Comparison of ENCODE assay signal across 23 mouse cellular contexts in genomic region chr7:111770585-111770984, GRCm38 (mm10). TPM values are rescaled to one million over a fixed set of nuclear protein-coding genes. Genes with fewer than 3 reads are reported as not detected.
A peak's percentile ranks its signal among the peaks of the same experiment; 100 is the strongest.
DNase-seq lines count a peak whose midpoint lies in the region; ATAC-seq and TF ChIP-seq lines count a peak whose summit lies in the region.
"Had no signal": no experiment of that assay in that cellular context is flagged by ENCODE, and none has a peak within 500 bp of the region (broad histone marks: within the 10 kb centered on the region; RNA-seq: fewer than 3 reads in every experiment).

No protein-coding gene starts in this region.

- 58% methylated on average over 3 of the region's 3 CpGs for WGBS in kidney, adult 2 months
- 72% methylated on average over 3 of the region's 3 CpGs for whole genome bisulfite sequencing in kidney, embryonic 16.5 days
- 50% methylated on average over 3 of the region's 3 CpGs for WGBS in lung, postnatal 0 days
- WGBS in lung, adult 2 months: 54% methylated on average over 3 of the region's 3 CpGs

- peak; percentile 89 for TF ChIP-seq EP300 in lung, postnatal 0 days (IDR thresholded peaks at IDR 0.05)

- TF ChIP-seq POLR2A in kidney, adult 2 months (IDR thresholded peaks at IDR 0.05; ENCODE audit: low read depth, low read length): no peak
- no peak for TF ChIP-seq POLR2A in lung, adult 2 months (IDR thresholded peaks at IDR 0.05; ENCODE audit: borderline replicate concordance, extremely low read depth, low read depth, low read length)

- no peaks in the 10 kb centered on the region for H3K36me3 ChIP-seq in kidney, adult 2 months (ENCODE audit: control insufficient read depth, insufficient read depth, low read length)
- no peaks in the 10 kb centered on the region for H3K36me3 ChIP-seq in kidney, embryonic 16.5 days (ENCODE audit: insufficient read depth, low read length)
- H3K36me3 ChIP-seq in lung, postnatal 0 days (ENCODE audit: insufficient read depth, low read length): no peaks in the 10 kb centered on the region
- H3K36me3 ChIP-seq: forebrain, embryonic 10.5 days; G1E; hindbrain, embryonic 12.5 days had no signal

- TF ChIP-seq CTCF in kidney, adult 2 months (conservative IDR thresholded peaks at IDR 0.05; ENCODE audit: insufficient read depth, insufficient read length, low read depth, low read length): no peak
- no peak for TF ChIP-seq CTCF in lung, postnatal 0 days (IDR thresholded peaks at IDR 0.05)
- TF ChIP-seq CTCF in lung, adult 2 months (IDR thresholded peaks at IDR 0.05; ENCODE audit: insufficient read depth, low read length): no peak

- DNase-seq in kidney, adult 2 months: peak; percentile 12
- no peak for DNase-seq in kidney, adult 8-10 months
- no peak for DNase-seq in kidney, postnatal 36 days
- DNase-seq in lung, postnatal 0 days (ENCODE audit: low spot score): peak; percentile 55
- DNase-seq in lung, adult 2 months: no peak
- DNase-seq in lung, postnatal 36 days: peak; percentile 56
- DNase-seq: adrenal gland, postnatal 10 days; adrenal gland, postnatal 36 days; B cell, adult 2 months; cerebellum, adult 18-20 months; cerebellum, adult 9-10 months; cerebellum, postnatal 14 days; gastrocnemius, postnatal 10 days; gastrocnemius, postnatal 36 days; heart, adult 2 months had no signal

- H3K4me2 ChIP-seq in kidney, embryonic 16.5 days (replicated peaks; ENCODE audit: low read depth, low read length): no peak overlapping the region
- H3K4me2 ChIP-seq in lung, postnatal 0 days (replicated peaks; ENCODE audit: low read depth, low read length): no peak overlapping the region
- H3K4me2 ChIP-seq: forebrain, embryonic 13.5 days; heart, embryonic 11.5 days; hindbrain, embryonic 12.5 days had no signal

- peak overlapping the region; percentile 63 for H3K27ac ChIP-seq in kidney, adult 2 months (ENCODE audit: insufficient read depth, low read depth, low read length)
- peak overlapping the region; percentile 77 for H3K27ac ChIP-seq in kidney, embryonic 16.5 days (ENCODE audit: low read length)
- no peak overlapping the region for H3K27ac ChIP-seq in lung, postnatal 0 days (ENCODE audit: low read length)
- H3K27ac ChIP-seq: forebrain, embryonic 10.5 days; forebrain, embryonic 13.5 days; heart, adult 2 months; hindbrain, embryonic 12.5 days had no signal

- no peak overlapping the region for H3K9ac ChIP-seq in kidney, embryonic 16.5 days (replicated peaks; ENCODE audit: low read length)
- H3K9ac ChIP-seq in lung, postnatal 0 days (replicated peaks; ENCODE audit: low read depth): no peak overlapping the region
- H3K9ac ChIP-seq: forebrain, embryonic 13.5 days; hindbrain, embryonic 12.5 days had no signal

- no peaks in the 10 kb centered on the region for H3K27me3 ChIP-seq in kidney, adult 2 months (replicated peaks; ENCODE audit: control insufficient read depth, insufficient read depth, low read length)
- no peaks in the 10 kb centered on the region for H3K27me3 ChIP-seq in kidney, embryonic 16.5 days (ENCODE audit: insufficient read depth, low read length)
- no peaks in the 10 kb centered on the region for H3K27me3 ChIP-seq in lung, postnatal 0 days (replicated peaks; ENCODE audit: insufficient read depth, low read length)
- H3K27me3 ChIP-seq: forebrain, embryonic 13.5 days; hindbrain, embryonic 12.5 days; Patski had no signal

- H3K4me3 ChIP-seq in kidney, adult 2 months (ENCODE audit: insufficient read depth, low read depth, low read length): no peak overlapping the region
- no peak overlapping the region for H3K4me3 ChIP-seq in kidney, embryonic 16.5 days (ENCODE audit: low read length)
- no peak overlapping the region for H3K4me3 ChIP-seq in lung, postnatal 0 days (ENCODE audit: low read depth, low read length)
- no peak overlapping the region for H3K4me3 ChIP-seq in lung, adult 2 months (replicated peaks; ENCODE audit: extremely low read depth, low read depth, low read length)
- H3K4me3 ChIP-seq: forebrain, embryonic 10.5 days; forebrain, embryonic 13.5 days; heart, adult 2 months; hindbrain, embryonic 12.5 days had no signal

- peaks cover 37% of the 10 kb centered on the region for H3K4me1 ChIP-seq in kidney, adult 2 months (ENCODE audit: control insufficient read depth, insufficient read depth, low read length)
- peaks cover 30% of the 10 kb centered on the region for H3K4me1 ChIP-seq in kidney, embryonic 16.5 days (ENCODE audit: insufficient read depth, low read length)
- H3K4me1 ChIP-seq in lung, postnatal 0 days (ENCODE audit: insufficient read depth, low read depth, low read length): peaks cover 32% of the 10 kb centered on the region
- peaks cover 35% of the 10 kb centered on the region for H3K4me1 ChIP-seq in lung, adult 2 months (ENCODE audit: control insufficient read depth, insufficient read depth, low read length)
- H3K4me1 ChIP-seq: forebrain, embryonic 10.5 days; hindbrain, embryonic 12.5 days had no signal

- H3K9me3 ChIP-seq in kidney, embryonic 16.5 days (ENCODE audit: low read length): no peaks in the 10 kb centered on the region
- H3K9me3 ChIP-seq in lung, postnatal 0 days (ENCODE audit: low read length): no peaks in the 10 kb centered on the region
- H3K9me3 ChIP-seq: forebrain, embryonic 10.5 days; forebrain, embryonic 13.5 days; hindbrain, embryonic 12.5 days had no signal

- ATAC-seq in kidney, embryonic 16.5 days (ENCODE audit: low FRiP score, low TSS enrichment): no peak
- ATAC-seq in lung, postnatal 0 days: peak; percentile 53; the same call in 1 of the 2 replicates
- ATAC-seq: forebrain, embryonic 13.5 days; forebrain, embryonic 16.5 days had no signal

RNA-seq across cellular contexts. Expression of gene Galnt18, which starts 9.2 kb away (rescaled TPM):
- 34.9 and 38.8 TPM in 2 replicates for polyA plus RNA-seq in kidney, adult 2 months (2012; rRNA removed)
- polyA plus RNA-seq in kidney, embryonic 16.5 days (2015; fragmentation: Nextera tagmentation; extraction: Ambion mirVana): 41.9 and 46.4 TPM in 2 replicates
- 112 and 125 TPM in 2 replicates for polyA plus RNA-seq in lung, postnatal 0 days (2015; fragmentation: Nextera tagmentation; extraction: Ambion mirVana)
- 142 and 148 TPM in 2 replicates for polyA plus RNA-seq in lung, adult 2 months (2012; rRNA removed)
- polyA plus RNA-seq: G1E had no signal

Comparison
In these comparisons a context has a peak if more than half of its experiments do, and no peak if none do; other contexts are left out.
1. DNase-seq: peak in kidney, adult 2 months (single experiment), lung, postnatal 0 days (single experiment) and lung, postnatal 36 days (single experiment); none in kidney, adult 8-10 months (0 of 2), kidney, postnatal 36 days (0 of 2) and lung, adult 2 months (single experiment).